Mouse (Mus musculus) liver, embryonic 16.5 days (tissue): ENCODE measurements around the gene Gm49403. TPM values are rescaled to one million over a fixed set of nuclear protein-coding genes. Genes with fewer than 3 reads are reported as not detected.

Experiments used
- ATAC-seq: fragments of 200-750 bp; cut with Nextera tagmentation; 2 replicates; pipeline ENCODE4 v1.8.0; 2017; ENCODE audit warnings: low read depth, mild to moderate bottlenecking, moderate number of reproducible peaks, moderate library complexity
- H3K27ac ChIP-seq: fragments of 300-500 bp; sonication (generic); 2 replicates; pipeline ENCODE4 v1.5.1; 2014; ENCODE audit warnings: mild to moderate bottlenecking, low read length
- H3K27me3 ChIP-seq: fragments of 300-500 bp; sonication (generic); 2 replicates; pipeline ENCODE4 v1.6.1; 2014; ENCODE audit warnings: low read depth, low read length, mixed read lengths; ENCODE audit not compliant: control insufficient read depth, insufficient read depth
- H3K36me3 ChIP-seq: fragments of 300-500 bp; sonication (generic); 2 replicates; pipeline ENCODE4 v1.6.1; 2014; ENCODE audit warnings: mild to moderate bottlenecking; ENCODE audit not compliant: control insufficient read depth, insufficient read depth
- H3K4me1 ChIP-seq: fragments of 300-500 bp; sonication (generic); 2 replicates; pipeline ENCODE4 v1.6.1; 2014; ENCODE audit warnings: low read depth, low read length, mixed read lengths; ENCODE audit not compliant: control insufficient read depth
- H3K4me2 ChIP-seq: fragments of 300-500 bp; sonication (generic); 2 replicates; pipeline ENCODE4 v1.6.1; 2014; ENCODE audit warnings: low read depth, low read length, mixed read lengths
- H3K4me3 ChIP-seq: fragments of 300-500 bp; sonication (generic); 2 replicates; pipeline ENCODE4 v1.5.1; 2014; ENCODE audit warnings: low read depth, mild to moderate bottlenecking, low read length
- H3K9ac ChIP-seq: fragments of 300-500 bp; sonication (generic); 2 replicates; pipeline ENCODE4 v1.6.1; 2014; ENCODE audit warnings: low read depth, low read length
- H3K9me3 ChIP-seq: fragments of 300-500 bp; sonication (generic); replicated peaks from 2 replicates; pipeline ENCODE4 v1.6.1; 2016; ENCODE audit warnings: low read length; ENCODE audit not compliant: control insufficient read depth
- WGBS: fragments of 180-500 bp; shearing (Covaris S2); extraction: QIAGEN DNeasy Blood & Tissue Kit; methylation state at CpG from one replicate; pipeline ENCODE4 v1.1.7; 2014; ENCODE audit not compliant: insufficient replicate concordance; 5-methylcytosine and 5-hydroxymethylcytosine counted together
- polyA plus RNA-seq: library from polyadenylated mRNA; unstranded; fragments of >200 nt; fragmentation: Nextera tagmentation; extraction: Ambion mirVana; gene quantifications from 2 replicates; pipeline ENCODE4 v1.2.1, GENCODE M21; 2015

Gene Gm49403
- polyA plus RNA-seq, 1 experiment from 2014 or later, result not detected

GRCm38 (mm10) chr19:8898576-8898975, 14.8 kb downstream of the Gm49403 start:
- Histone ChIP-seq H3K4me2 (peak overlapping the region; percentile 88), H3K36me3 (peaks cover 20% of the 10 kb centered on the region), H3K27ac (peak overlapping the region; percentile 92), H3K4me1 (peaks cover 31% of the 10 kb centered on the region), H3K9ac (peak overlapping the region; percentile 98), H3K9me3 (no peaks in the 10 kb centered on the region), H3K4me3 (peak overlapping the region; percentile 95), H3K27me3 (no peaks in the 10 kb centered on the region)
- ATAC-seq, result no peak
- 2% methylated on average over 13 of the region's 13 CpGs for WGBS

GRCm38 (mm10) chr19:8899079-8899478, 15.3 kb downstream of the Gm49403 start:
- no peaks in the 10 kb centered on the region for H3K9me3 ChIP-seq
- H3K27ac ChIP-seq, result peak overlapping the region; percentile 66
- H3K4me2 ChIP-seq, result peak overlapping the region; percentile 88
- peak overlapping the region; percentile 98 for H3K9ac ChIP-seq
- 32% methylated on average over 3 of the region's 3 CpGs for WGBS
- H3K36me3 ChIP-seq, result peaks cover 20% of the 10 kb centered on the region
- peak overlapping the region; percentile 95 for H3K4me3 ChIP-seq
- H3K27me3 ChIP-seq, result no peaks in the 10 kb centered on the region
- no peak for ATAC-seq
- peaks cover 26% of the 10 kb centered on the region for H3K4me1 ChIP-seq

- peaks cover 43% of the 10 kb centered on the region for H3K36me3 ChIP-seq
- WGBS, result 83% methylated on average over 5 of the region's 5 CpGs
These were observed 19.7 kb downstream of the Gm49403 start for GRCm38 (mm10) chr19:8903412-8903811.

GRCm38 (mm10) chr19:8908531-8908930, 24.8 kb downstream of the Gm49403 start:
- Histone ChIP-seq H3K27me3 (no peaks in the 10 kb centered on the region), H3K4me3 (no peak overlapping the region), H3K27ac (no peak overlapping the region), H3K9me3 (no peaks in the 10 kb centered on the region), H3K4me1 (no peaks in the 10 kb centered on the region), H3K9ac (no peak overlapping the region), H3K4me2 (no peak overlapping the region), H3K36me3 (peaks cover 82% of the 10 kb centered on the region)
- 81% methylated on average over 6 of the region's 6 CpGs for WGBS
- ATAC-seq, result no peak

More at GRCm38 (mm10) chr19:8903412-8903811, 19.7 kb downstream of the Gm49403 start:
- Histone ChIP-seq H3K9ac (no peak overlapping the region), H3K9me3 (no peaks in the 10 kb centered on the region), H3K27me3 (no peaks in the 10 kb centered on the region), H3K4me3 (no peak overlapping the region), H3K4me1 (peaks cover 9% of the 10 kb centered on the region), H3K27ac (no peak overlapping the region), H3K4me2 (no peak overlapping the region)
- no peak for ATAC-seq

GRCm38 (mm10) chr19:8911810-8912209, 28.1 kb downstream of the Gm49403 start:
- no peak overlapping the region for H3K4me3 ChIP-seq
- H3K27ac ChIP-seq, result no peak overlapping the region
- ATAC-seq, result no peak
- no peak overlapping the region for H3K9ac ChIP-seq
- no peak overlapping the region for H3K4me2 ChIP-seq
- H3K36me3 ChIP-seq, result peaks cover 91% of the 10 kb centered on the region
- no peaks in the 10 kb centered on the region for H3K4me1 ChIP-seq
- no peaks in the 10 kb centered on the region for H3K9me3 ChIP-seq
- WGBS, result 89% methylated on average over 5 of the region's 5 CpGs
- H3K27me3 ChIP-seq, result no peaks in the 10 kb centered on the region

- H3K4me2 ChIP-seq, result no peak overlapping the region
- WGBS, result 85% methylated on average over 3 of the region's 3 CpGs
- H3K36me3 ChIP-seq, result peaks cover 69% of the 10 kb centered on the region
- H3K9me3 ChIP-seq, result no peaks in the 10 kb centered on the region
- H3K27ac ChIP-seq, result no peak overlapping the region
- H3K27me3 ChIP-seq, result no peaks in the 10 kb centered on the region
- H3K4me3 ChIP-seq, result no peak overlapping the region
- no peaks in the 10 kb centered on the region for H3K4me1 ChIP-seq
- no peak overlapping the region for H3K9ac ChIP-seq
- no peak for ATAC-seq
These were observed 30.5 kb downstream of the Gm49403 start for GRCm38 (mm10) chr19:8914212-8914611.

- Histone ChIP-seq H3K9ac (no peak overlapping the region), H3K4me2 (no peak overlapping the region), H3K4me1 (peaks cover 16% of the 10 kb centered on the region), H3K27ac (no peak overlapping the region), H3K27me3 (no peaks in the 10 kb centered on the region), H3K4me3 (no peak overlapping the region), H3K9me3 (no peaks in the 10 kb centered on the region), H3K36me3 (peaks cover 24% of the 10 kb centered on the region)
- 78% methylated on average over 3 of the region's 3 CpGs for WGBS
- no peak for ATAC-seq
These were observed 35.3 kb downstream of the Gm49403 start for GRCm38 (mm10) chr19:8919000-8919399.

GRCm38 (mm10) chr19:8919684-8920072, 35.9 kb downstream of the Gm49403 start:
- no peak for ATAC-seq
- Histone ChIP-seq H3K36me3 (peaks cover 17% of the 10 kb centered on the region), H3K4me1 (peaks cover 16% of the 10 kb centered on the region), H3K9me3 (no peaks in the 10 kb centered on the region), H3K4me2 (peak overlapping the region; percentile 92), H3K4me3 (peak overlapping the region; percentile 87), H3K9ac (peak overlapping the region; percentile 90), H3K27me3 (no peaks in the 10 kb centered on the region), H3K27ac (peak overlapping the region; percentile 96)
- 58% methylated on average over 6 of the region's 6 CpGs for WGBS

- peaks cover 12% of the 10 kb centered on the region for H3K36me3 ChIP-seq
- under 1% methylated on average over 48 of the region's 50 CpGs for WGBS
- ATAC-seq, result peak; percentile 96
These were observed 36.5 kb downstream of the Gm49403 start, which contains the start of gene B3gat3 for GRCm38 (mm10) chr19:8920073-8920736. Gene B3gat3 (plus strand): TSS chr19:8920374.

More at GRCm38 (mm10) chr19:8920073-8920736, 36.5 kb downstream of the Gm49403 start, which contains the start of gene B3gat3:
- Histone ChIP-seq H3K9me3 (no peaks in the 10 kb centered on the region), H3K4me1 (peaks cover 16% of the 10 kb centered on the region), H3K27ac (peak within 1 kb of the TSS; percentile 96), H3K4me3 (peak within 1 kb of the TSS; percentile 87), H3K4me2 (peak within 1 kb of the TSS; percentile 92), H3K27me3 (no peaks in the 10 kb centered on the region), H3K9ac (peak within 1 kb of the TSS; percentile 90)
